ENCODE assay signal across 8 mouse cellular contexts in genomic region chr9:29943209-29944070, GRCm38 (mm10). TPM values are rescaled to one million over a fixed set of nuclear protein-coding genes. Genes with fewer than 3 reads are reported as not detected.
A peak's percentile ranks its signal among the peaks of the same experiment; 100 is the strongest.
DNase-seq lines count a peak whose midpoint lies in the region; ATAC-seq and TF ChIP-seq lines count a peak whose summit lies in the region.

No protein-coding gene starts in this region.

- TF ChIP-seq POLR2A in testis, adult 2 months (IDR thresholded peaks at IDR 0.05; ENCODE audit: control insufficient read depth, low read depth, low read length) = no peak
- no peak for TF ChIP-seq POLR2A in limb, embryonic 14.5 days (IDR thresholded peaks at IDR 0.05; ENCODE audit: borderline replicate concordance, extremely low read depth, insufficient read depth, insufficient read length)

- H3K9me3 ChIP-seq in heart, embryonic 12.5 days (replicated peaks) = no peaks in the 10 kb centered on the region
- no peaks in the 10 kb centered on the region for H3K9me3 ChIP-seq in limb, embryonic 14.5 days (ENCODE audit: control insufficient read depth, low read length)

- no peak for ATAC-seq in heart, embryonic 12.5 days (ENCODE audit: insufficient number of reproducible peaks, low FRiP score)
- no peak for ATAC-seq in limb, embryonic 14.5 days (ENCODE audit: low FRiP score, low read depth)
- ATAC-seq in monocyte, adult 5-6 weeks (replicated peaks; ENCODE audit: insufficient number of reproducible peaks, low FRiP score, low TSS enrichment, poor library complexity, severe bottlenecking) = no peak
- no peak for ATAC-seq in granulocyte monocyte progenitor cell, adult 5-6 weeks (replicated peaks; ENCODE audit: poor library complexity, severe bottlenecking)

- no peaks in the 10 kb centered on the region for H3K36me3 ChIP-seq in heart, embryonic 12.5 days
- H3K36me3 ChIP-seq in testis, adult 2 months (ENCODE audit: control insufficient read depth, insufficient read depth, low read length) = no peaks in the 10 kb centered on the region
- no peaks in the 10 kb centered on the region for H3K36me3 ChIP-seq in limb, embryonic 14.5 days (ENCODE audit: control insufficient read depth, insufficient read depth, low read length)

- peak overlapping the region; percentile 28; the same call in 1 of the 2 replicates for H3K9ac ChIP-seq in heart, embryonic 12.5 days
- no peak overlapping the region for H3K9ac ChIP-seq in limb, embryonic 14.5 days (ENCODE audit: low read depth, low read length, severe bottlenecking)

- no peak for DNase-seq in heart, adult 8-10 months (ENCODE audit: low spot score)
- DNase-seq in testis, postnatal 10 days (ENCODE audit: low spot score) = no peak
- DNase-seq in limb, embryonic 14.5 days (ENCODE audit: low spot score) = peak; percentile 9
- no peak for DNase-seq in gastrocnemius, postnatal 10 days

- H3K4me3 ChIP-seq in heart, embryonic 12.5 days = peak overlapping the region; percentile 33
- H3K4me3 ChIP-seq in testis, adult 2 months (ENCODE audit: control insufficient read depth, low read depth, low read length) = peak overlapping the region; percentile 41
- no peak overlapping the region for H3K4me3 ChIP-seq in limb, embryonic 14.5 days (replicated peaks; ENCODE audit: low read length)

- no peaks in the 10 kb centered on the region for H3K4me1 ChIP-seq in heart, embryonic 12.5 days (replicated peaks)
- H3K4me1 ChIP-seq in testis, adult 2 months (ENCODE audit: control insufficient read depth, insufficient read depth, low read length) = no peaks in the 10 kb centered on the region
- peaks cover 5% of the 10 kb centered on the region; the same call in 1 of the 2 replicates for H3K4me1 ChIP-seq in limb, embryonic 14.5 days (ENCODE audit: control insufficient read depth, insufficient read depth, low read length)

- peaks cover 7% of the 10 kb centered on the region for H3K27me3 ChIP-seq in heart, embryonic 12.5 days (replicated peaks)
- no peaks in the 10 kb centered on the region for H3K27me3 ChIP-seq in testis, adult 2 months (ENCODE audit: control insufficient read depth, insufficient read depth, low read length)
- H3K27me3 ChIP-seq in limb, embryonic 14.5 days (ENCODE audit: control insufficient read depth, insufficient read depth, low read length) = no peaks in the 10 kb centered on the region

- H3K27ac ChIP-seq in heart, embryonic 12.5 days (ENCODE audit: poor library complexity, severe bottlenecking) = no peak overlapping the region
- no peak overlapping the region for H3K27ac ChIP-seq in testis, adult 2 months (ENCODE audit: control insufficient read depth, insufficient read depth, low read depth, low read length)
- H3K27ac ChIP-seq in limb, embryonic 14.5 days (replicated peaks; ENCODE audit: low read depth, low read length) = no peak overlapping the region

- no peak for TF ChIP-seq CTCF in testis, adult 2 months (IDR thresholded peaks at IDR 0.05; ENCODE audit: control insufficient read depth, insufficient read depth, insufficient replicate concordance, low read depth, low read length)

- peak overlapping the region; percentile 57 for H3K4me2 ChIP-seq in heart, embryonic 12.5 days
- no peak overlapping the region; the same call in 1 of the 2 replicates for H3K4me2 ChIP-seq in limb, embryonic 14.5 days (replicated peaks; ENCODE audit: low read depth, low read length, severe bottlenecking)

- WGBS in heart, embryonic 12.5 days = 14% methylated on average over 20 of the region's 20 CpGs
- 34% methylated on average over 20 of the region's 20 CpGs for WGBS in limb, embryonic 14.5 days

RNA-seq across cellular contexts. Expression of gene Ntm, which starts 19.5 kb away (rescaled TPM):
- 50.0 and 51.8 TPM in 2 replicates for polyA plus RNA-seq in heart, embryonic 12.5 days (2016; fragmentation: Nextera tagmentation; extraction: Ambion mirVana)
- 1 to 10 TPM; 1.3 to 2.6 (median 2.1) TPM for total RNA-seq in heart, adult 8-10 months (2022)
- polyA plus RNA-seq in testis, adult 2 months (2012; rRNA removed) = 5.4 and 6.3 TPM in 2 replicates
- polyA plus RNA-seq in limb, embryonic 14.5 days (2012; rRNA removed) = 23.9 and 26.1 TPM in 2 replicates
- polyA plus RNA-seq in limb, embryonic 14.5 days (2014; fragmentation: Nextera tagmentation; extraction: Ambion mirVana) = 32.4 TPM in 2 replicates
- total RNA-seq in gastrocnemius, postnatal 10 days (2021) = 1 to 10 TPM; 4.7 to 5.4 TPM
- not detected in 3 replicates for total RNA-seq in monocyte, adult 5-6 weeks (2017)
- total RNA-seq in granulocyte monocyte progenitor cell, adult 5-6 weeks (2014; fragmentation: Nextera tagmentation) = not detected in 2 replicates
- not detected in 2 replicates for total RNA-seq in granulocyte monocyte progenitor cell, adult 5-6 weeks (2017)
